Mouse (Mus musculus) heart, adult 2 months (tissue): ENCODE measurements around the gene Pum2.

Experiments
- CTCF ChIP-seq: fragments of 200-600 bp; IDR thresholded peaks from 2 replicates; pipeline ENCODE4 v1.8.1; 2022; ENCODE audit warnings: antibody characterized with exemption, mild to moderate bottlenecking, moderate library complexity
- POLR2A ChIP-seq: fragments of 200-500 bp; IDR thresholded peaks from 2 replicates; pipeline ENCODE4 v1.6.1; 2011; ENCODE audit warnings: mild to moderate bottlenecking, low read depth, low read length, control low read depth; ENCODE audit not compliant: insufficient read depth

DNA sequence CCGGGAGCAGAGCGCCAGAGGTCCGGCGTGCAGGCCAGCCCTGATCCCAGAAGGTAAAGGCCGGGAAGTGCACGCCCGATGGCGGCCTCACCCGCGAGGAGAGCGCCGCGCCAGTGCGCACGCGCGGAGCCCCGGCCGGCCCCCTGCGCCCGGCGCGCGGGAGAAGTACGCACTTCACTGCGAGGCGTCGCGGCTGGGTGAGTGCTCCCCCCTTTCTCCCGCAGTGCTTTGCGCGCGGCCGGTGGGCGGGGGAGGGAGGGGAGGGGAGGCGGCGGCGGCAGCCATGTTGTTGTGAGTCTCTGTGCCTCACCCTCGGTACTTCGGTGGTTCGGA lies at the start of gene Pum2:
- TF ChIP-seq CTCF (peak; percentile 30), POLR2A (peak; percentile 94)
